Mouse (Mus musculus): Measurements from ENCODE around the gene Tchp. TPM values are rescaled to one million over a fixed set of nuclear protein-coding genes. Genes with fewer than 3 reads are reported as not detected.

Tchp gene
- total RNA-seq, 2 experiments from 2014 or later = 4.1 to 4.6 TPM

DNA sequence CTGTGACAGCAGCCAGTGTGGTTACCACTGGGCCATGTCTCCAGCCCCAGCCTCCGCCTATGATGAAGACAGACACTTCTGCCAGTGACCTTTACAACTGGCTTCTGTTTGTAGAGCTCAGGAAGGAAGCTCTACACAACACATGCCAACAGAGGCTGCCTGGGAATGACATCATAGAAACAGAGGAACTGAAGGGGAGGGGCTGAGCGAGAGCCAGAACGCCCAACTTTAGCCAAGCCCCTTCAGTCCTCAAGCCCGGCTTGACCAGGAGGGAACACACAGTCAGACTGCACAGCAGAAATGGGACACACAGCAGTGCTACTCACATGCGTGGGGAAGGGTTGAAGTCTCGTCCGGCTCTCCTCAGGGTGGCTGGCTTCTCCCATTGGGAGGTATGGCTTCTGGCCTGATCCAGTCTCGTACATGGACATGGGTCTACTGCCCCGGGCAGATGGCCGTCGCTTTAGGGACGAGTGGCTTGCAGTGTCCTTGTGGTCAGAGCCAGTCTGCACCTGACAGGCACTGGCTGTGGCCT, 31.2 kb downstream of the Tchp start:
- DNase-seq = peak; percentile 75 to 89

DNA sequence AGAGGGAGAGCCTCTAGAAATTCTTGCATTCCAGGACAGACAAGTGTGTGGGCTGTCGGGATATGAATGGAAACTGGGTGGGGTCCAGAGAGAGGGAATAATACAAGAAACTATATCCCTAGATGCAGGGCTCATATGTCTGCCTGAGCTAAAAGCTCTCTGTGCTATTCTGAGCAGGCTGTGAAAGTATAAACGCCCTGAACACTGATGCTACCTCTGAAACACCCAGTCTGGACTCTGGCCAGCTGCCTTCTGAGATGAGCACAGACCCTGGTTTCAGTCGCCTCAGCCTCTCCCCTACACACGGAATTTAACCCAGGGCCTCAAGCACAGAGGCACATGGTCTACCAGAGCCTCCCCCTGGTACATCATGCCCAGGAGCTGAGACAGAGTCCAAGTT, 33.0 kb downstream of the Tchp start:
- DNase-seq = no peak

DNA sequence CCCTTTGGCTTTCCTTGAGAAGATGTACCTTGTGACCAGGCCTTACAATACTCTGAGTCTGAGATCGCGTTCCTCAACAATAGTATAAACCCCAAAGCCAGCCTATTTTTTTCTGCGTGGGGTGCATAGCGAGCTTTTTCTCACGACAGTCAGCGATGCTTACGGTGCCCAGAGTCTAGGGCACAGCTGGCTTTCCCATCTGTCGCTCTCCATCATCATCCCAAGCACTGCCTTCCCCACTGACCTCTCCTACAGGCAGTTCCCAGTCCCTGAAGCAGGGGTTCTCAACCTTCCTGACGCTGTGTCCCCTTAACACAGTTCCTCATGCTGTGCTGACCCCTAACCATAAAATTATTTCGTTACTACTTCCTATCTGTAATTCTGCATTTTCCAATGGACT, 35.0 kb downstream of the Tchp start:
- DNase-seq = no peak

DNA sequence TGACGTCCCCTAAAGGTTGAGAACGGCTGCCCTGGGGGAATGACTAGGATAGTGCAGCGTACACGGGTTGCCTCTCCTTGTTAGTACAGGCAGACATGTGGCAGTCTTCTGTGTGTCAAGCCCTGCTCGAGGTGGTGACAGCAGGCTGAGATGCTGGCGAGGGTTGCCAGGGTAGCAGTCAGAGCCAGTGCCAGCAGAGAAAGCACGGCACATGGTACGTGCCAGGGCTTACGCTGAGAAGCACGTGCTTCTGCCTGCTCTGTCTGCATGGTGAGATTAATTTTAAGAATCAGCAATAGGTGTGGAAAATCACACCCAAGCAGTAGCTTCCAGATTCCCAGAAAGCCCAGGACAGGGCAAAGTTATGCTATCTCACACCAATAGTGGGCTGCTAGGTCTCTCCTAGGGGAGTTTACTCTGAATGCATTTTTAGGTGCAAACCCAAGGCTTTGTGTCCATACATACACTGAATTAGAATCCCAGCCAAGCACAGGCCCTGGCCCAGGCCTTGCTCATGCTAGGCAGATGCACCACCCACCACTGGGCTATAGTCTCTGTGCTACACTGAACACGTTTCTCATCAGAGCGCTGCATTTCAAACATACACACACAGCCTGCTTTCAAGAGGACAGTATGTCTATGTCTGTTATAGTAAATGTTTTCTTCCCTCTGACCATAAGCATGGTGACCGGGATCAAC, 35.6 kb downstream of the Tchp start:
- DNase-seq = peak; percentile 80 to 86

DNA sequence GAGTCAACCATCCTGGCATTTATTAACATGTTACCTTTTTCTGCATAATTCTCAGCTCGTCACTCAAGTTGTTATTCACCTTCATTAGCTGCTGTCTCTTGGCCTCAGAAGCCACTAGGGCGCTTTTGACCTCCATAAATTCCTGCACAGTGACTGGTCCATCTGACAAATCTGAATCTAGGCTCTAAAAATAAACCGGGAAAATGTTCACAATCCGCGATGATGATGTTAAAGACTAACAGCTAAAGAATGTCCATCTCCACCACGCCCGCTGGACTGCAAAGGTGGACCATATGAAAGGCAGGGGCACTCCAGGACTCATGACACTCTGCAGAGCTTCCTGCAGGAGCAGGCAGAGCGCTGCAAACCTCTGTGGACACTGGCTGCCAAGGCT, 36.1 kb downstream of the Tchp start:
- no peak for DNase-seq

DNA sequence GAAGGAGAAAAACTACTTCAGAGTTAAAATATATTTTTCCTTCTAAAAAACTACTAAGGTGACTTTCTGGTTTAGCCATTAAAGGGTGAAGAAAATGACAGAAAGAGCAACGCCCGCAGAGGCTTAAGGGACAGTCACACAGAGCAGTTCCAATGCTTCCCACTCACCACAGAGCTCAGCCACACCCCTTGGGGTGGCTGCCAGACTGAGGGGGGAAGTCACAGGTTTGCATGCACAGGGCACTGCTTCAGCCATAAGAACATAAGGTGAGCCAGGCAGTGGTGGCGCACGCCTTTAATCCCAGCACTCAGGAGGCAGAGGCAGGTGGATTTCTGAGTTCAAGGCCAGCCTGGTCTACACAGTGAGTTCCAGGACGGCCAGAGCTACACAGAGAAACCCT, 38.0 kb downstream of the Tchp start:
- DNase-seq = peak in 1 of 2 experiments; percentile 43

DNA sequence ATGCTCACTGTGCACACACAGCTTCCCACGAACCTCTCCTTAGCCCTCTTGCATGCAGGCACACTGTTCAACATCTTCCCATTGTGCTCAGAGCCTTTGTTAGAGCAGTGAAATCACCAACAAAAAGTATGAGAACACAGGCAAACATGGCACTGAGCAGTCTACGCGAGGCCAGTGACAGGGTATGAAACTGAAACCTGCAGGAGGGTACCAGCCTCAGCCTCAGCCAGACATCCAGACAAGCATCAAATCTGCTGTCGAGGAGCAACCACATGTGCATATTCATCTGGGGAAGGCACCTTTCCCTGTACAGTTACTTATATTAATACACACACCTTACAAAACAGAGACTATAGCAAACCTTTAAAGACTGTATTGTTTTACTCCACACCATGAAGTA, 39.3 kb downstream of the Tchp start:
- DNase-seq = no peak

DNA sequence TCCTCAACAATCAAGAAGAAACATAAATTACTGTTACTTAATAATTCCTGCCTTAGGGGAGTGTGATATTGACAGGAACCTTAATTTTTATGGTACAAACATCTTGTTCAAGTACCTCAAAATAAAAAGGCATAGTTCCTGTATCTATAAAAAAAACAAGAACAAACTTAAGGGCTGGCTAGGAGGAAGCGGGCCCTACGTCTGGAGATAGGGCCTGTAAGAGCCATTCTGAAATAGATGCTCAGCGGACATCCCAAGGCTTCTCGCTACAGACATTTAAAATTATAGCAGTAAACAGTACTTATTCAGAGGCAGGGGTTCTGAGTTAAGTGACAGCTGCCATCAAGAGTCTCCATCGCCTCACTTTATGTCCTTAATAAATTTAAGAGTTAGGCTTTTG, 40.0 kb downstream of the Tchp start:
- no peak for DNase-seq

DNA sequence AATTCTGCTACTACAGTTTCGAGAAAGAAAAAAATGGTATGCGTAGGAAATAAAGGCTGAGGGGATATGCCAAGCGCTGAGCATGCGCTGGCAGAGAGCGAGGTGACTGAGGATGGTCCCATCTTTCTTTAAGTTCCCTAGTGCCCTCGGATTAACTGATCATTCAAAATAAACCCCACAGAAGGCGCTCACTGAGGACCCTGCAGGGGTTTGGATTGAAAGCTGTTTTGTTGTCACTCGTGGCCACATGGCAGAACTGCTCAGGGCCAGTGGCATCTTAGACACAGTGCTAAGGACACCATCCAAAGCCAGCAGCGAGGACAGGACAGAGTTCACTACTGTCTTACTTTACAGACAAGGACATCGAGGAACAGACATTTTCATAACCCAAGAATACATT, 42.8 kb downstream of the Tchp start:
- DNase-seq = no peak

DNA sequence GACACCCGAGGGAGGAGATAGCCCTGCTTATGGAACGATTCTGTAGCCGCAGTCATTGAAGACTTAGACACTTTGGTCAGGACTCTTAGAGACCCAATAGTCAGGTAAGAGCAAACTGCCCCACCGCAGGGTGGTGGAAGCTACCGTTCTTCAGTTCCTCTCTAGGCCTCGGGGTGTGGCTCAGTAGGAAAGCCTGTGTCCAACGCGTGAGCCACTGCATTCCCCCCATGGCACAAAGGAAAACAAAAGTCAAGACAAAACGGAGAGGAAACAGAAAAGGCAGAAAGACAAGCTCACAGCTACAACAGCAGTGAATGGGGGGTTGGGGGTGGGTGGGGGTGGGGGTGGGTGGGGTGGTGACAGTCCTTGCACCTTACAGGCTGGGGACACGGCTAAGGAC, 44.8 kb downstream of the Tchp start:
- DNase-seq = no peak

DNA sequence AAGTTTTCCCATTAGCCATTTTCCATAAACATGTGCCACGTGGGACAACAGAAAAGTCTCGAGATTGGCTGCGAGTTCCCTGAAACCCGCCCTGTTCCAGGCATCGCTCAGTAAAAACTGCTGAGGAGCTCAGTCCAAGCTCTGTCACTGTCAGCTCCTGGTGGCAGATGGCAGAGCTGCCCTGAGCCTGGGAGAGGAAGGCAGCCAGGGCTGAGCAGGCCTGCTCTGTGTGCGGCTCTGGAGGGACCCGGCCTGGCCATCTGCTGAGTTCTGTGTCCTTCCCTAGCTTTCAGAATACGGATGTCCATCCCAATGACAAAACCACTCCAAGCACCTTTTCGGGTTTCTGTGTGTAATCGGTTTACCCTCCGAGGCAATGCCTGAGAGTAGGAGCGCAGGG, 45.8 kb downstream of the Tchp start:
- no peak for DNase-seq

DNA sequence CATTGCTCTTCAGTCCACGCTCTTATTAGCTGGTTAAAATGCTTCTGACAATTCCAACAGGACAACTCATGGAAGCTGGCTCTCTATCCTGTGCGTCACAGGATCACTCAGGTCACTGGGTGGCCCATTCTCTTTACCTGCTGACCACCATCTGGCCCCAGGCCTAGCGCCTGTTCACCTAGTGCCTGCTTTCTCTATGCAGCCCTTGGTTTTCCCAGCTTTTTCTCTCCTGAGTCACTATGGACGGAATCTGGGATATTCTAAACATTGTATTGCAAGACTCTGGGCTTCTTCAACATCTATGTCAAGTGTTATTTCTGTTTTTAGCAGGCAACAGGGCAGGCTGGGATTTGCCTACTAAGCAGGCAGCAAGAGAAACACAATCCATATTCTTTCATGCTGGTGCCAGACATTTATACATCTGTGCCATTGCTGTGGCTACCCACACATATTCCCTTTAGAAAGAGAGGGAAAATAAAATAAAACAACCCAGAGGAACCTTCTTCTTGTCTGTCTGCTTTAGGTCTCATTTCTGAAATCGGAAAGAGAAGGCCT, 52.1 kb downstream of the Tchp start:
- no peak for DNase-seq

DNA sequence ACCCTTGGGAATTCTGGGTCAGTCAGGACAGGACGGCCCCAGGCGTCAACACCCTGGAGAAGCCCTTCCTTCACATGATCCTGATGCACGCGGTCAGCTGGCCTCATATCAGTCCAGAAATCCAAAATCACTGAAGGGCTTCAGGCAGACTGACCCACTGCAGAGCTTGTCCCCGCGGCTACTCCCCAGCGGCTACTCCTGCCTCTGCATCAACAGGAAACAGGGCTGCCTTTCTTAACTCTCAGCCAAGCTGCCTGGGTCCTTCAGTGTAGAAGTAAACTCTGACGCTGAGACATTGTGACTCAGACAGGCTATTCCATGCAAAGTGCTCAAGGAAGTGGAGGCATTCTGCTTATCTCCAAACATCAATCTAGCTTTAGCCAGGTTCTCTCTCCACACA, 54.4 kb downstream of the Tchp start:
- DNase-seq = peak in 1 of 2 experiments; percentile 39

DNA sequence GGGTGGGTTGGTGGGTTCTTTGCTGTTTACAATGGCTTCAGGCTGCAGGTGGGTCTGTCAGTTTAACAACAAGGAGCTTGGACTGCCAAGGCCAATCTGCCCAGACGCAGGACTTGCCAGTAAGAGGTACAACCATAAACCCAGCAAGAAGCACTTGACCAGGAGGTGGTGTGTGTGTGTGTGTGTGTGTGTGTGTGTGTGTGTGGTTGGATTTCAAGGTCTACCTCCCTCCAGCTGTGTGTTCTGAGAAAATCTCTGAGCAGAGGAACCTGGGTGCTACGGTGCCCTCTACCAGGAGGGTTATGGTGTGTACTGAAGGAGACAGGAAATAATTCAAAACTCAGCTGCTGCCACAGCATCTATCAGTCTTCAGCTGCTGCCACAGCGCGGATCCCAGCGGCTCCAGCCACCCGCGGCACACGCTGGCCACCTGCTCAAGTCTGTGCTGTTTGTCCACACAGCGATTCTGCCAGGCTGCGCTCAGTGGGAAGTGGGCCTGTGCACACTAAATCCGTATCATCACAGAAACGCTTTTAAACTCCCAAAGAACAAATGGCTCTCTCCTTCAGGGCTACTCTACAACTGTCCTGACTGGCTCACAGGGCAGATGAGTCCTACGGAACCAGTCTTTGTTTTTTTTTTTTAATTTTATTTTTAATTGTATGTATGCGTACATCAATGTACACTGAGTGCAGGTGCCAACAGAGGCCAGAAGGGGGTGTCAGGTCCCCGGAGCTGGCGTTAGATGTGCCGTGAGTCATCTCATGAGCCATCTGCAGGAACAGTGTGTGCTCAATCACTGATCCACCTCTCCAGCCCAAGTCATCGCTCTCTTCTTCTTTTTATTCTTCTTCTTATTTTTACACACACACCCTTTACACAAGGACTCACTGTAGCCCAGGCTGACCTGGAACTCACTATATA, 57.5 kb downstream of the Tchp start:
- DNase-seq = no peak

DNA sequence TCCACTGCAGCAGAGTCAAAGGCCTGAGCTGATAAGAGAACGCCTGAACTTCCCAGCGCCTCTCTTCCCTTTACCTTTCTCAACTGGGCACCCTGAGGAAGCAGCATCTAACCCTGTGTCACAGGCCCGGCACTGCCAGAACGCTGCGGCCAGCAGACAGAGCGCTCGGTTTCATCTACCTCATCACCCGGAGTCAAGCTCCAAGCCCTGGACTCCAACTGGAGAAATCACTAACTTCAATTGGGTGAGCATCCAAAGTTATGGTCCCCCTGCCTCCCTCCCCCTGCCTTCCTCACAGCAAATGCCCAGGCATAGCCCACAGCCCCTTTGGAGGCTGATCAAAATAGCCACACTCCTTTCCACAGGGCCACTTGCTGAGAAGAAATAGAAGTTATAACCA, 59.1 kb downstream of the Tchp start:
- DNase-seq = no peak

DNA sequence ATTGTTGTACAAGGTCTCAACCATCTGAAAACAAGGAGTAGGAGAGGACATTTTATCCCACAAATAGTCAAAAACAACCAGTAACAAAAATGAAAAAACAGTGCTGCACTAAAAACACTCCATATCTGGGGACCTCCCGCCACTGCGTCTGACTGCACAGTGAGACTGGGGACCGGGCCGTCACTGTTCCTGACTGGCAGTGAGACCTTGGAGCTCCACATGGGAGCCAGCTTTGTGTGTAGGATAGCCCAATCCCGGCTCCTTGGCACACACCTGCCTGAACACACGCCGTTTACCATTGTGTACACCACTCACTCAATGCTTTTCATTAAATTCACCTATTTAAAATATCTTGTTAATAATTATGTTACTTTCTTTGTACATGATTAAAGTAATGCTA, 59.6 kb downstream of the Tchp start:
- no peak for DNase-seq

DNA sequence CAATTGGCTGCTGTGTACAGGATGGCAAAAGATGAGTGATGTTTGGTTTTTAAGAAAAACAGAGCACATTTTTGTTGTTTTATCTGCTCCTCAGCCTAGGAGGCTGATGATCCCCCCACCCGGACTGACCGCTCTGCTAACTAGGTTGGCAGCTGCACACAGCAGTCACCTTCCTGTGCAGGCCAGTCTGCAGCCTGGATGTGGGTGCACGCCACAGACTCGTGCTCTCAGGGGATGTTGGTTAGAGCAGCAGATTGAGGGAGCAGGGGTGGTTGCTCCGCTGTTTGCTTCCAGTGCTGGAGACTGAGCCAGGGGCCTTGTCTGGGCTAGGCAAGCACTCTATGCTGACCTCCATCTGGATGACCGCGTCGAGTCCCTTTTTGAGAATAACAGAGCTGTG, 62.2 kb downstream of the Tchp start:
- DNase-seq = no peak

DNA sequence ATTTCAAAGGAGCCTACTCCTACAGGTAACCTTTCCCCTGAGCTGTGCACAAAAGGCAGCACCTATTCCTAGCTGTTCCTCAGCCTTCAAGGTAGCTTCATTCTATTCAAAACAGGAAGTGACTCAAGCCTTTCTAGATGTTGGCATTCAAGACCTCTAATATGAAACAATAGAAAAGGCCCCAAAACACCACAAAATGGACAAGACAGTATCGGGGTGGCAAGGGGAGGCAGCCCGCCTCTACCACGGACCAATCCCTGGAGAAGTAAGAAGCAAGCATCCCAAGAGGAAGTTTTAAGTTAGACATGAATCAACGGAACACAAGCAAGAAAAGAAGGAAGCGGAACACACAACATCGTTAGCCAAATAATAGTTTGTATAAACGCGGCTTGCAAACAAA, 64.2 kb downstream of the Tchp start:
- peak in 1 of 2 experiments; percentile 31 for DNase-seq

Small RNA genes lying within 50 kb of the gene (microRNA-seq; reads per million reads assigned to microRNA genes)
- 0 reads per million in 2 experiments for gene Mir7028

Other genes starting within 250 kb of the Tchp start
- gene Fam222a, start 139.7 kb upstream of the Tchp start, total RNA-seq (2021) = 1 to 10 TPM; 2.6 to 3.3 TPM
- 1 to 10 TPM; 5.0 to 6.4 TPM for gene Trpv4, start 49.3 kb upstream of the Tchp start, total RNA-seq (2021)
- 10 to 100 TPM; 16.9 to 20.0 TPM for gene Gltp, start 16.8 kb upstream of the Tchp start, total RNA-seq (2021)
- 10 to 100 TPM; 30.6 to 35.8 TPM for gene Ankrd13a, start 66.9 kb downstream of the Tchp start, total RNA-seq (2021)
- gene Git2, start 67.8 kb downstream of the Tchp start, total RNA-seq (2021) = 10 to 100 TPM; 20.7 to 26.7 TPM
- gene 1500011B03Rik, start 115.7 kb downstream of the Tchp start, total RNA-seq (2021) = 1 to 10 TPM; 4.0 to 4.5 TPM
- gene 4930519G04Rik, start 145.9 kb downstream of the Tchp start, total RNA-seq (2021) = not detected
- not detected for gene Gm9936, start 150.9 kb downstream of the Tchp start, total RNA-seq (2021)
- 1 to 10 TPM; 5.0 TPM for gene Oasl2, start 189.2 kb downstream of the Tchp start, total RNA-seq (2021)
- gene Oasl1, start 215.5 kb downstream of the Tchp start, total RNA-seq (2021) = under 1 TPM; 0.39 to 0.82 TPM
- gene 2210016L21Rik, start 234.4 kb downstream of the Tchp start, total RNA-seq (2021) = 10 to 100 TPM; 25.3 to 28.0 TPM

Measured in heart, adult 18-20 months (tissue).